Mouse (Mus musculus): ENCODE data around the gene AC124502.3. TPM values are rescaled to one million over a fixed set of nuclear protein-coding genes. Genes with fewer than 3 reads are reported as not detected.

The AC124502.3 gene
- polyA plus RNA-seq, 1 experiment: 0.66 TPM

DNA sequence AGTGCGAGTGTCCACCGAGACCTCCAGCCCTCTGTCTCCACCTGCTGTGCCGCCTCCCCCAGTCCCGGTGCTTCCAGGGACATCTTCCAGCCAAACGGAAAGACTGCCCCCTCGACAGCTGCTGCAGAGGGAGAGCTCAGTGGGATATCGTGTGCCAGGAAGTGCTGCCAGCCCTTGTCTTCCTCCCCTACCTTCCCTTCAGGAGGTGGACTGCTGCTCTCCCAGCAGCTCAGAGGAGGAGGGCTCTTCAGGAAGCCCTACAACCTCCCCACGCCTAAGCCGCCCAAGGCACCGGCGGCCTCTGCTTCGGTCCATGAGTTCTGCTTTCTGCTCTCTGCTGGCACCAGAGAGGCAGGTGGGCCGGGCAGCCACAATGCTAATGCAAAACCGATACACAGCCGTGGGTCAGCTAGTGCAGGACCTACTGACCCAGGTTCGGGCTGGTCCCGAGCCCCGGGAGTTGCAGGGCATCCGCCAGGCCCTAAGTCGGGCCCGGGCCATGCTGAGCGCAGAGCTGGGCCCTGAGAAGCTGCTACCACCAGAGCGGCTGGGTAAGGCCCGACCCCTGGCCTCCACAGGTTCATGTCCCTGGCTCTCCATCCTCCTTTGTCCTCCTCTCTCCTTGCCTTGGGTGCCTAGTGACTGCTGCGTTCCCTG is 13.6 kb downstream of the AC124502.3 start:
- WGBS: 51% methylated on average over 25 of the region's 25 CpGs
- no peaks in the 10 kb centered on the region for H3K27me3 ChIP-seq (replicated peaks; ENCODE audit: control insufficient read depth, insufficient read depth, low read length)
- H3K4me1 ChIP-seq (ENCODE audit: control insufficient read depth, insufficient read depth, low read length): no peaks in the 10 kb centered on the region; the same call in 1 of the 2 replicates
- no peak overlapping the region for H3K27ac ChIP-seq (ENCODE audit: insufficient read depth, low read depth, low read length)
- no peak for DNase-seq
- no peaks in the 10 kb centered on the region for H3K36me3 ChIP-seq (ENCODE audit: control insufficient read depth, insufficient read depth, low read length)
- no peak for TF ChIP-seq CTCF (conservative IDR thresholded peaks at IDR 0.05; ENCODE audit: insufficient read depth, insufficient read length, low read depth, low read length)
- no peak for TF ChIP-seq POLR2A (IDR thresholded peaks at IDR 0.05; ENCODE audit: low read depth, low read length)
- H3K4me3 ChIP-seq (ENCODE audit: insufficient read depth, low read depth, low read length): no peak overlapping the region

DNA sequence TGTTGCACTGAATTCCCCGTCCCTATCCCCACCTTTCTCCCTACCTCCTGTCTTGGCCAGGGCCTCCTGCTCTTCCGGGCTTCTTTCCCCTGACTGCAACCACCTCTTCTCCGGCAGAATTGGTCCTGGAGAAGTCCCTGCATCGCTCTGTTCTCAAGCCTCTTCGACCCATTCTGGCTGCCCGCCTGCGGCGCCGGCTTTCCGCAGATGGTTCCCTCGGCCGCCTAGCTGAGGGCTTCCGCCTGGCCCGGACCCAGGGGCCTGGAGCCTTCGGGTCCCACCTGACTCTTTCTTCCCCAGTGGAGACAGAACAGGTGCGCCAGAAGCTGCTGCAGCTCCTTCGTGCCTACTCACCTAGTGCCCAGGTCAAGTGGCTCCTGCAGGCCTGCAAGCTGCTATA is 14.2 kb downstream of the AC124502.3 start:
- Histone ChIP-seq H3K27ac (ENCODE audit: insufficient read depth, low read depth, low read length) (no peak overlapping the region), H3K4me3 (ENCODE audit: insufficient read depth, low read depth, low read length) (no peak overlapping the region), H3K36me3 (ENCODE audit: control insufficient read depth, insufficient read depth, low read length) (no peaks in the 10 kb centered on the region), H3K27me3 (replicated peaks; ENCODE audit: control insufficient read depth, insufficient read depth, low read length) (no peaks in the 10 kb centered on the region), H3K4me1 (ENCODE audit: control insufficient read depth, insufficient read depth, low read length) (no peaks in the 10 kb centered on the region; the same call in 1 of the 2 replicates)
- no peak for DNase-seq
- 85% methylated on average over 17 of the region's 17 CpGs for WGBS
- TF ChIP-seq CTCF (conservative IDR thresholded peaks at IDR 0.05; ENCODE audit: insufficient read depth, insufficient read length, low read depth, low read length): no peak
- TF ChIP-seq POLR2A (IDR thresholded peaks at IDR 0.05; ENCODE audit: low read depth, low read length): no peak

DNA sequence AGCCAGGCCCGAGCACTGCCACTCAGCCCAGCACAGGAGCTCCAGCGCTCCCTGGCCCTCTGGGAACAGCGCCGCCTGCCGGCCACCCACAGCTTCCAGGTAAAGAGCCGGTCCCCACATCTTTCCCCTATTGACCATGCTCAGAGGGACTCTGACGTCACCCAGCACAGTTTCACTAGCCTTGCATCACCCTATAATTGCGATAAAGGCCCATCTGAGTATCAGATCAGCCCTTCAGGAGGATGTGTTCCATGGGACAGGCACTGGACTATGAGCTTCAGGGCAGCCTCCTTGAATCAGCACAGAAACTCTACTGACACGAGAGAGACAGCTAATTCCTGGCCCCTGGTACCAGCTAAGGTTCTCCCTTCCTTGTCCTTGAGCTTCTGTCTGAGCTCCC is 15.2 kb downstream of the AC124502.3 start:
- peak; percentile 37 for DNase-seq
- Histone ChIP-seq H3K4me3 (ENCODE audit: insufficient read depth, low read depth, low read length) (no peak overlapping the region), H3K36me3 (ENCODE audit: control insufficient read depth, insufficient read depth, low read length) (no peaks in the 10 kb centered on the region), H3K27ac (ENCODE audit: insufficient read depth, low read depth, low read length) (no peak overlapping the region), H3K4me1 (ENCODE audit: control insufficient read depth, insufficient read depth, low read length) (no peaks in the 10 kb centered on the region; the same call in 1 of the 2 replicates), H3K27me3 (replicated peaks; ENCODE audit: control insufficient read depth, insufficient read depth, low read length) (no peaks in the 10 kb centered on the region)
- WGBS: 36% methylated on average over 9 of the region's 9 CpGs
- TF ChIP-seq POLR2A (IDR thresholded peaks at IDR 0.05; ENCODE audit: low read depth, low read length): no peak
- TF ChIP-seq CTCF (conservative IDR thresholded peaks at IDR 0.05; ENCODE audit: insufficient read depth, insufficient read length, low read depth, low read length): peak; percentile 64

DNA sequence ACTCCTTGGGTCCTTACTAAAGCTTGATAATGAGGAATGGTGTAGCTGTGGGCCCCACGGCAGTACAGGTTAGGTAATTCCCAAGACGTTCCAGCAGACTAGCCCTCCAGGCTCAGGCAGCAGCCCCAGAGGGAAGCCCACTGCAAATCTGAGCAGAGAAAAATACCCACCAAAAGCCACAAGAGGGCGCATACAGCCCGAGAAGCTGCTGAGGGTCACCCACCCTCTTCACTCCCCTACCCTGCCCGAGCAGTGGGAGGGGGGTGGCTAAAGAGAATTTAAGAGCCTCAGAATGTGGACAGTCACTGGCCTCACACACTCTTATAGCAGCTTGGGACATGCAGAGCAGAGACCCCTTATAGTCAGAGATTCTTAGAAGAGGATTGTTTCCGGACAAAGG is 17.6 kb downstream of the AC124502.3 start:
- DNase-seq: peak; percentile 35

DNA sequence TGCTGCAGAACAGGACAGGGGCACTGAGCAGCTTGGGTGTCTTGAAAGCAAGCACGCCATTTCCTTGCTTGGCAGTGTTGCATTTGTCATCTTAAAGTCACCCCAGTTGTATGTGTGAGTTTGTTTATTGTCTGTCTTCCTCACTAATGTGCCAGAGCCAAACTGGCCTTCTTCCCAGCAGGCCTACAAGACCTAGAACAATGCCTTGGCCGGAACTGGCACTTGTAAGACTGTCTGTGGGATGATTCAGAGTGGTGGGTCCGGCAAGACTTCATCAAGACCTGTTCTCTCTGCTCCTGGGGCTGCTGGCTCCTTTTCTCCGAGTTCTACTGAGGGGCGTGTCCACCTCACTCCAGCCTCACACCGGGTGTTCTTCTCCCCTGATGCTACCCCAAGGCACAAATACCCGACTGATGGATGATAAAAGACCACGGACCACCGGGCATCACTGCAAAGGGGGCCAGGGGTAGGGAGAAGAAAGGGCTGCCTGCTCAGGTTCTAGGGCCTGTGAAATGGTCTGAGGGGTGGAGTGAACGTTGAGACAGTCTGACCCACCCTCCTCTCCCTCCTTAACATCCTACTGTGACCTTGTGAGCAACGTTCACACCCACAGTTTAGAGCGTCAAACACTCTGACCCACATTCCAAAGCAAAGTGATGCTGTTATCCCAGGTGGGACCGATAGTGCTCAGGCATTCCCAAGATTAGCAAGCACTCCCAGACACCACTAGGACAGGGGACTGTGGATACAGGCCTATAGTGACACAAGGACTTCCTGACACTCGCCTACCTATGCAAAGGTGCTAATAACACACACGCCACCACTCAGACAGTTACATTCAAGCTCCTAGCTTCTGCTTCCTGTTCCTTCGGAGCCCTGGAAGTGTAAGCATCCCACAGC is 19.4 kb downstream of the AC124502.3 start:
- DNase-seq: no peak
- TF ChIP-seq POLR2A (IDR thresholded peaks at IDR 0.05; ENCODE audit: low read depth, low read length): no peak
- no peak for TF ChIP-seq CTCF (conservative IDR thresholded peaks at IDR 0.05; ENCODE audit: insufficient read depth, insufficient read length, low read depth, low read length)
- Histone ChIP-seq H3K27ac (ENCODE audit: insufficient read depth, low read depth, low read length) (no peak overlapping the region), H3K4me1 (ENCODE audit: control insufficient read depth, insufficient read depth, low read length) (no peaks in the 10 kb centered on the region), H3K27me3 (replicated peaks; ENCODE audit: control insufficient read depth, insufficient read depth, low read length) (no peaks in the 10 kb centered on the region), H3K4me3 (ENCODE audit: insufficient read depth, low read depth, low read length) (no peak overlapping the region), H3K36me3 (ENCODE audit: control insufficient read depth, insufficient read depth, low read length) (no peaks in the 10 kb centered on the region)
- WGBS: 42% methylated on average over 16 of the region's 16 CpGs

More for the DNA sequence above, 17.6 kb downstream of the AC124502.3 start:
- H3K4me3 ChIP-seq (ENCODE audit: insufficient read depth, low read depth, low read length): no peak overlapping the region
- TF ChIP-seq POLR2A (IDR thresholded peaks at IDR 0.05; ENCODE audit: low read depth, low read length) (no peak), CTCF (conservative IDR thresholded peaks at IDR 0.05; ENCODE audit: insufficient read depth, insufficient read length, low read depth, low read length) (peak; percentile 54)
- no peak overlapping the region for H3K27ac ChIP-seq (ENCODE audit: insufficient read depth, low read depth, low read length)
- H3K4me1 ChIP-seq (ENCODE audit: control insufficient read depth, insufficient read depth, low read length): no peaks in the 10 kb centered on the region
- 19% methylated on average over 6 of the region's 6 CpGs for WGBS
- no peaks in the 10 kb centered on the region for H3K27me3 ChIP-seq (replicated peaks; ENCODE audit: control insufficient read depth, insufficient read depth, low read length)
- H3K36me3 ChIP-seq (ENCODE audit: control insufficient read depth, insufficient read depth, low read length): no peaks in the 10 kb centered on the region

DNA sequence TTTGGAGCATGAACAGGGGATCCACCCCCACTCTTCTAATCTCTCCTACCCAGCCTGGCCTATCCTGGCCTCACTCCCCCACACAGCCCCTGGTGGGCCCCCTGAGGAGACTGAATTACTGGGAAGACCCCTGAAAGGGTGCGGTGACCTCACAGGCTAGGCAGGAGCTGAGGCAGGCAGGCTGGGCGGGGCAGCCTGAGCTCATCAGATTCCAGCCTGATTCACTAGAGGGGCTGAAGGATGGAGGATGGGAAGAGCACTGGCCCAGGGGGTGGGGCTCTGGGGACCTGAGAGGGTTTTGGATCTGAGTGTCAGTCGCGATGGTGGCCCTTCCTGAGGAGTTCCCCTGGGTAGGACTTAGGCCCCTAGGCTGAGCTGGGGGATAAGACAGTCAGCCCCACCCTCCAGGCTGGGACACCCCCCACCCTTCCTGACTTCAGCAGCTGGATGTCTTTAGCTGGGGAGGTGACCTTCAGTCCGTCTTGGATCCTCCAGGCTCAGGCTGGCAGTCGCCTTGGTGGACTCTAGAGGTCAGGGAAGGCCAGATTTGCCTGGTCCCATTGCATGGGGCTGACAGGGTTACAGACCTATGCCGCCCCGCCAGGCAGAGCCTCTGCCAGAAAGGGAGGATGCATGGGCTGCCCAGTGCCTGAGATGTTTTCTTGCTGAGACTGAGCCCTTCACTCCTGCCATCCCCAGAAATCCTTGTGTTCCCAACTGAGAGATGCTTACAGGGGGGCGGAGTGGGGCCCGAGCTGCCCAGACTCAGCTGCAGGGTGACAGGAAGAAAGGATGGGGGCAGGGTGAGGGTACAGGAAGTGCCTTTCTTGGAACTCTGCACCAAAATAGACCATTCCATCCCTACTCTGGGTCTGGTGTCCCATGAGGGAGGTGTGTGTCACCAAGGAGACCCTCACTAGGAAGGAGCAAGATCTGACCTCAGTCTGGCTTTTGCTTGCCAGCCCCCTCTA is 20.4 kb downstream of the AC124502.3 start:
- peak overlapping the region; percentile 14; the same call in 1 of the 2 replicates for H3K27ac ChIP-seq (ENCODE audit: insufficient read depth, low read depth, low read length)
- TF ChIP-seq CTCF (conservative IDR thresholded peaks at IDR 0.05; ENCODE audit: insufficient read depth, insufficient read length, low read depth, low read length): no peak
- TF ChIP-seq POLR2A (IDR thresholded peaks at IDR 0.05; ENCODE audit: low read depth, low read length): no peak
- no peaks in the 10 kb centered on the region for H3K36me3 ChIP-seq (ENCODE audit: control insufficient read depth, insufficient read depth, low read length)
- WGBS: 26% methylated on average over 10 of the region's 10 CpGs
- no peak overlapping the region for H3K4me3 ChIP-seq (ENCODE audit: insufficient read depth, low read depth, low read length)
- H3K4me1 ChIP-seq (ENCODE audit: control insufficient read depth, insufficient read depth, low read length): no peaks in the 10 kb centered on the region
- no peaks in the 10 kb centered on the region for H3K27me3 ChIP-seq (replicated peaks; ENCODE audit: control insufficient read depth, insufficient read depth, low read length)
- DNase-seq: peak; percentile 41
